Mouse (Mus musculus) cerebellum, postnatal 25 days (tissue): Measurements from ENCODE around the gene Sema4a.
"Not testable (repeated sequence)": the region's sequence is repeated elsewhere in the genome, so short reads cannot be mapped to it uniquely, and the experiment has no call there.

Source experiments
- DNase-seq, 2 experiments: peaks; one replicate each; pipeline ENCODE4 v3.0.0; 2021; ENCODE audit warnings: mixed read lengths in 2 of 2

The Sema4a gene

DNA sequence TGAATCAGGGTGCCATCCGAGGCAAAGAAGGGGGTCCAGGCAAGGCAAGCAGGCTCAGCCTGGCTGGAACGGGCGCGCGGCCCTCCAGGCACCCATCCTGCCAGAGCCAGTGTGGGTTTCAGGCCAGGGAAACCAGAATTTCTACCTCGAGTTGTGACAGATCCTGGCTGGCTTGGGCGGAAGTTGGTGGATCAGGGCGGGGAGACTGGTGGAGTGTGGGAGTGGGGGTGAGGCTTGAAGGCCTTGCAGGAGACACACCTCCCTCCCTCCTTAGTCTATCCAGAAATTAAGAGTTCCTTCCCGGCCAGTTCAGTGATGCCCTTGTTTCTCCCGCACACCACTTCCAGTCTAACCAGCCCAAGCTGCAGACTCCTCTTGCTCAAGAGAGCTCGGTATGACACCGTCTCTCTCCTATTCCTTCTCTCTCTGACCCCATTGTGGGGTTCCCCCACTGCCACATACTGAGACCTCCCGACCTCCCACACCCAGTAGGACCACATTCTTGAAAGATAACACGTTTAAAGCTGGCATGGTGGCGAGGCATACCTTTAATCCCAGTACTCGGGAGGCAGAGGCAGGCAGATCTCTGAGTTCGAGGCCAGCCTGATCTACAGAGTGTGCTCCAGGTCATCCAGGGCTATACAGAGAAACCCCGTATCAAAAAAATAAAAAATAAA, 5.3 kb downstream of the Sema4a start:
- no peak for DNase-seq

DNA sequence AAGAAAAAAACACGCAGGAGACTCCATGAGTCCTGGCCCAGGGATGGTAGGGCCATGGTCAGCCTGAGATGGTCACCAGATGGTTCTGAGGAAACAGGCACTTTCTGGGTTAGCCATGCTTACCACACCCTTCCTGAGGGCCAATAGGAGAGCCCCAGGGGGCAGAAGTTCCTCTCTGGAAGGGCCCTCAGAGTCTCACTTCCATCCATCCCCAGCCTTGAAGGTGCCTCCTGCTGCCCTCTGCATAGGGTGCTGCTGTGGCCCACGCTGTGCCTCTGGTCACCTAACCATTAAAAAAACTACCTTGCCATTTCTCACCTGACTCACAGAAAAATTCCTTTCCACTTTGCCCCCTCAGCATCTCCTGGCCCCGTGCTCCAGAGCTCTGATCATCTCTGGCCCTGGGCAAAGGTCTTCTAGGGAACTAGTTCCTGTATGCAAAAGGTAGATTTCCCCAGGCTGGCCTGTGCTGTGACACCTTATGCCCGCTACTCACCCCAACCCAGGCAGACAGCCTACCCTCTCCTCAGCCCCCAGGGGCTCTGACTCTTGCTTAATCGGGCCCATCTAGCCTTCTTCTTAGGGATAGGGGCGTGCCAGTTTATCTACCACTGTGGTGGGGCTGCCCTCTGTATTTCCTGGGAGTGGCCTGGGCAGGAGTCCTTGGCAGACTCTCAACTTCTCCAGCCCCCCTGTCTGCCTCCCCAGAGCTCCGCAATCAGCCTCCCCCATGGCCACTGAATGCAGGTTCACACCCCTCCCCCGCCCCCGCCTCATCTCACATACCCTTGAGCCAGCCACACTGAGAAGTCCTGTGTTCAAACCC, 6.0 kb downstream of the Sema4a start:
- no peak for DNase-seq

DNA sequence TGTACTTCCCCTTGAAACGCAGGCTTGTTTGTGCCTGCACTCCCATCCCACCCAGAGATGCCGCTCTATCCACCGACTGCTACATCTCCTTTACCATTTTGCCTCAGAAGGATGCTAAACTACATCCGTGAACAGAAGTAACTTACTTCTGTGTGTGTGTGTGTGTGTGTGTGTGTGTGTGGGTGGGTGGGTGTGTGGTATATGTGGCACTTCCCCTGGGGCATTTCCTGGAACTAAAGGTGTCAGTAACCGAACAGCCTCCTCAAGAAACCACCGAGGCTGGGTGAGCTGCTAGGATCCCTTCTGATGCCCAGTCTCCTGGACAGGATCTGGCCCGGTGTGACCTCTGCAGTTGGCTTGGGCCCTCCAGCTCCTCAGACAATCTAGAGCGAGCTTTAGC, 7.0 kb downstream of the Sema4a start:
- DNase-seq: no peak

DNA sequence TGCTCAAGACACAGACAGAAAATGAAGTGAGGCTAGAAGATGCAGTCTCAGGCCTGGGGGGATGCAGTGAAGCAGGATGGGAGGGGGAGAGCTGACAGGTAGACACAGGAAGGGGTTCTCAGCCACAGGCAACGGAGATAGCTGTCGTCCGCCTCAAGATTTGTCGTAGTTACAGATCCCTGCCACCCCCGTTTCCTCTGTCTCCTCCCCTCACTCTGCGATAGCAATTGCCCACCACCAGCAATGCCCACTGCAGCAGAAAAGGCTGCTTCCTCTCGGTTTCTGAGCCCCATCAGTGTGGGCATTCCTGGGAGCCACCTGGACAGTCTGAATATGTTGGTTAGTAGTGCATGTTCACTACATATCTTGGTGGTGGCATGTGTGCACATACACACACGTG, 7.6 kb downstream of the Sema4a start:
- DNase-seq: no peak

- peak; percentile 56 to 68 for DNase-seq
These were observed 8.3 kb downstream of the Sema4a start for GRCm38 (mm10) chr3:88452716-88453115.

DNA sequence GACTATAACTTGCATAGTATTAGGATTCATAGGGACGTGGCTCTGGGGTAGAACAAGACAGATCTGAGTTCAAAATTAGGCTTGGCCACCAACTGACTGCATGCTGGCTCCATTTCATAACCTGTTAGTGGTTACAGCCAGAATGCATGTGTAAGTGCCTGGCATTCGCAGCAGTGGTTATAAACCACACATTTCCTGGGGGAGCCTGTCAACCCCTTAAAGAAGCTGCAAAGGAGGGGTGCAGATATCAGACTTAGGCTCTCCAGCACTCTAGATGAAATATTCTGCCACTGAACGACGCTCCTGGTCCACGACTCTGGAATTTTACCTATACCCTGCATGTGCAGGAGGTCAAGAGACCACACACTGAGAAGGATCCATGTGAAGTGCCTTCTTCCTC, 8.7 kb downstream of the Sema4a start:
- no peak for DNase-seq

GRCm38 (mm10) chr3:88450379-88451131, 10.4 kb downstream of the Sema4a start:
- peak in 1 of 2 experiments; percentile 29 for DNase-seq

- peak; percentile 71 to 75 for DNase-seq
These were observed 11.5 kb downstream of the Sema4a start for GRCm38 (mm10) chr3:88449395-88450023.

DNA sequence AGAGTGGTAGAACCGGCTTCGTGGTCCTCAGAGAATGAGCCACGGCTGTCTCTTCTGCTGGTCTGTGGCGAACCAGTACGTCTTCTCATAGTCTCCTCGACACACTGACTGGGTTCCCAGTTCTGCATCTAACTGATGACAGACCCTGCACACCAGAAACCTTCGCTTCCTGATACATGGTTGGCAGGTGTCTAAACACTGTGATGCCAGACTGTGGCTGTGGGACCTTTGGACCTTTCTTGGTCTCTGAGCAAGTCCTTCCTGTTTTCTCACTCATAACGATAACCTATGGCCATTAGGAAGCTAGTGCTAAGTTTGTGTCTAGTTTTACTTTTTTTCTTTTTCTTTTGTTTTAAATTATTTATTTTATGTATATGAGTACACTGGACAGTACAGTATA, 12.5 kb downstream of the Sema4a start:
- DNase-seq: no peak

- no peak for DNase-seq
These were observed 13.3 kb downstream of the Sema4a start for GRCm38 (mm10) chr3:88447676-88448183.

GRCm38 (mm10) chr3:88446471-88447123, 14.4 kb downstream of the Sema4a start:
- DNase-seq: peak in 1 of 2 experiments; percentile 29

- DNase-seq: no peak
These were observed 18.1 kb downstream of the Sema4a start for GRCm38 (mm10) chr3:88442888-88443287.

DNA sequence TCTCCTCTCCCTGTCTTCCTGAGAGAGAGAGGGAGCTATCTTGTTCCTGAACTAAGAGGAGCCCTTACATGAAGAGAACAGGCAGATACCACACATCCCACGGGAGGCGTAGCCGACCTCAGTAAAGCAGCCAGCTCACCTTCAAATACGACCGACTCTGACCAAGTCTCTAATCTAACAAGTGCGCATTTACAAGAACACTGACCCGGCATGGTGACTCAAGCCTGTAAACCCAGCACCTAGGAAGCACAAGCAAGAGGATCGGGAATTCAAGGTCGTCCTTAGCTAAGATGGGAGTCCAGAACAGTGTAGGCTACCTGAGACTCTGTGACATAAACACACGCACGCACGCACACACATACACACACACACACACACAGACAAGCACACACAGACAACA, 18.5 kb downstream of the Sema4a start:
- DNase-seq: no peak

DNA sequence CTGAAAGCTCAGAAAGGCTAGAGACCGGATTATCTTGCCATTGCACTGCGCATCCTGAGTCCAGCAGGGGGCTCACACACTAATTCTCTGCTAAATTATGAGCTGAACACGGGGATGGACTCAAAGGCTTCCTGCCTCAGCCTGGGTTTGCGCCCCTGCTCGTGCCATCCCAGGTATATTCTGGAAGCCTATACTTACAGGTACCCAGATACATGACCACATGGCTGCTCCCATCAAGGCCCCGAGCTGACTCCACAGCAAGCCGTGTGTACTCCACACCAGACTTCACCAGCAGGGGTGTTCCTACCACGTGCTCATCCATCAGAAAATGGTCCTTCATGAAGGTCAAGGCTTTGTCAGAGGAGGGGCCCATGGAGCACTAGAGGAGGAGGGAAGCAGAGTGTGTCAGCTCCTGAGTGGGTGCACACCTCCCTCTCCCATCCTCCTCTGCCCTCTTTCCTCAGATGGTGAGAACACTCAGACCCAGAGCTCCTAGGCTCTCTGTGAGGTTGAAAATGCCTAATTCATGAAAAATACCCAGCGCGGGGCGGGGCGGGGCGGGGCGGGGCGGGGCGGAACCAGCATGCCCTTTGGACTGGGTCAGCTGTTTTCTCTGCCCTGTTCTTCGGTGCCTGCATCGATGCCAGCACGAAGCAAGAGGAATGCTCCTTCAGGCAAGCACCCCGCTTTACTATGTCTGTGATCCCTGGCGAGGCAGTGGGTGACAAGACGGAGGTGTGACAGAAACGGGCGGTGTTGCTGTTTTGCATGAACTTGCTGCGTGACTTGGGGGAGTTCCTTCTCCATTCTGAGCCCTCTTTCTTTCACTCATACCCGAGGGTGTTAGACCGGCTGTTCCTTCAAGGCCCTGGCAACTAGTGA, 20.2 kb downstream of the Sema4a start:
- peak; percentile 34 to 59 for DNase-seq

DNA sequence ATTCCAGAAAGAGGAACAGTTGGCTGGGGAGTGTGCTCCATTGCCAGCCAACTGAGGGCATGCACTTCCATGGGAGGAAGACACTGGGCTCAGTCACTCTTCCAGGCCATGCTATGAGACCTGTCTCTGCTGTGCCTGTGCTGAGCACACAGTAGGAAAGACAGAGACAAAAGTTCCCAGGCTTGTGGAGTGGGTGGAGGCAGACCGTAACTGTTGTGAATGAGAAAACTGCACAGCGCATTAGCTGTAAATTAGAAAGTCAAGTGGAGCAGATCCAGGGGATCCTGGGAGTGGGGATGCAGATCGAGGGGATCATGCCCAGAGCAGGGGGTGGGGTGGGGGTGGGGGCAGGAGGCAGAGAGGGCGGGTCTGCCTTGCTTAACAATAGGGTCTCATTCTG, 21.4 kb downstream of the Sema4a start:
- no peak for DNase-seq

DNA sequence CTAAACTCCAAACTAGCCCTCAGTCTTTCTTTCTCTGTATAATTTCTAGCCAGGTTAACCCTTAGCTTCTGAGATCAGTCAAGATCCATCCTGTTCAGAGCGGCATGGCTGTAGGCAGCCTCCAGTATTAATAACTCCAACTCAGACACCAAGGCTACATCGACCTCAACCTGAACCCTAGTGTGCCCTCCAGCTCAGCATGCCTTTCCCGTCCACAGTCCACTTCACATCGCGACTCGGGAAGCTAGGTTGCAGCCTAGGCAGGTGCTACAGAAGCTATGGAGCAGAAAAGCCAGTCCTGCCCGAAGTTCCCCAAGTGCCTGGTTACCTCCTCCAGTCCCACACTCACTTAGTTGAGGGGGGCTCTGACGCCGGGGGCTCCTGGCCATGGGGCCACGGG, 23.5 kb downstream of the Sema4a start:
- peak in 1 of 2 experiments; percentile 8 for DNase-seq

GRCm38 (mm10) chr3:88436395-88437201, 24.4 kb downstream of the Sema4a start:
- peak; percentile 86 to 88 for DNase-seq

GRCm38 (mm10) chr3:88435515-88435914, 25.5 kb downstream of the Sema4a start:
- DNase-seq: peak in 1 of 2 experiments; percentile 17

DNA sequence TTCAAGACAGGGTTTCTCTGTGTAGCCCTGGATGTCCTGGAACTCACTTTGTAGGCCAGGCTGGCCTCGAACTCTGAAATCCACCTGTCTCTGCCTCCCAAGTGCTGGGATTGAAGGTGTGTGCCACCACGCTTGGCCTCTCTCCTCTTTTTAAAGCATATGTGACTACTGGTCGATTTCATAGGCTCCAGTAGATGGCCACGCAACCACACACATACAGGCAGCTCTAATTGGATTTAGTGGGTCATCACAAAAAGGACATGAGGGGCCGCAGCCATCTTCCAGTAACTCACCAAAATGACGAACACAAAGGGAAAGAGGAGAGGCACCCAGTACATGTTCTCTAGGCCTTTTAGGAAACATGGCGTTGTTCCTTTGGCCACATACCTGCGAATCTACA, 32.3 kb downstream of the Sema4a start:
- not testable (repeated sequence) for DNase-seq

DNA sequence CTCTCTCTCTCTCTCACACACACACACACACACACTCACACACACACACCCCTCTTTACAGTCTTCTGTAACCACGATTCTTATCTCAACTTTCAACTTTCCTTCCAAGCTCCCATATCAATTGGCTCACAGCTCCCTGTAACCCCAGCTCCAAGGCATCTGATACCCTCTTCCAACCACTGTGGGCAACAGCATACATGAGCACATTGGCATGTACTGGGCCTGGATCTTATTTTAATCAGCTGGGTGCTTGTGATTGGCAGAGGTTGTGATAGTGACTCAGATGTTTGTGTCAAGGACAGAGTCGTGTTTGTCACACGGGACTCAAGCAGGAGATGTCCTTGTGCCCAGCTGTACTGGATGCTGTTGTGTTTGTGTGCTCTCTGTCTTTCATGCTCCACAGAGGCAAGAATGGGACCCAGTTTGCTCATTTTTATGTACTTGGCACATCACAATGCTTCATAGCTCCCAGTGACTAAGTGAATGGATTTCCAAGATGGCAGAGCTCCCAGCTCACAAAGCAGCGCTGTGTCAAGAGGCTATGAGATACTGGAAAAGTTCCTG, 33.6 kb downstream of the Sema4a start:
- DNase-seq: no peak
